Mouse (Mus musculus): Measurements from ENCODE around the gene Ripor1.
"Not testable (repeated sequence)": the region's sequence is repeated elsewhere in the genome, so short reads cannot be mapped to it uniquely, and the experiment has no call there.

The Ripor1 gene

GRCm38 (mm10) chr8:105604804-105605381, at the start of gene Ripor1:
TSS of gene Ripor1 (plus strand) at chr8:105605255.
- peak; percentile 76 for DNase-seq (ENCODE audit: low spot score)

GRCm38 (mm10) chr8:105562863-105563262, 42.2 kb upstream of the Ripor1 start:
- no peak for DNase-seq (ENCODE audit: low spot score)

GRCm38 (mm10) chr8:105563871-105564270, 41.2 kb upstream of the Ripor1 start:
- DNase-seq (ENCODE audit: low spot score): no peak

GRCm38 (mm10) chr8:105564573-105565229, 40.4 kb upstream of the Ripor1 start:
- not testable (repeated sequence) for DNase-seq (ENCODE audit: low spot score)

GRCm38 (mm10) chr8:105565401-105565881, 39.6 kb upstream of the Ripor1 start:
- no peak for DNase-seq (ENCODE audit: low spot score)

GRCm38 (mm10) chr8:105565952-105566702, 38.9 kb upstream of the Ripor1 start, which contains the start of gene Atp6v0d1:
TSS of gene Atp6v0d1 (minus strand) at chr8:105566047.
- DNase-seq (ENCODE audit: low spot score): peak; percentile 100

- DNase-seq (ENCODE audit: low spot score): peak; percentile 12
Observed at GRCm38 (mm10) chr8:105566703-105567595, 38.1 kb upstream of the Ripor1 start.

- no peak for DNase-seq (ENCODE audit: low spot score)
Observed at GRCm38 (mm10) chr8:105571810-105572209, 33.2 kb upstream of the Ripor1 start.

- DNase-seq (ENCODE audit: low spot score): peak; percentile 29
Observed at GRCm38 (mm10) chr8:105573427-105573826, 31.6 kb upstream of the Ripor1 start.

GRCm38 (mm10) chr8:105574741-105575140, 30.3 kb upstream of the Ripor1 start:
- DNase-seq (ENCODE audit: low spot score): no peak

GRCm38 (mm10) chr8:105575538-105575937, 29.5 kb upstream of the Ripor1 start:
- no peak for DNase-seq (ENCODE audit: low spot score)

- DNase-seq (ENCODE audit: low spot score): no peak
Observed at GRCm38 (mm10) chr8:105579719-105580118, 25.3 kb upstream of the Ripor1 start.

- no peak for DNase-seq (ENCODE audit: low spot score)
Observed at GRCm38 (mm10) chr8:105592431-105592830, 12.6 kb upstream of the Ripor1 start.

- peak; percentile 56 for DNase-seq (ENCODE audit: low spot score)
Observed at GRCm38 (mm10) chr8:105593859-105594258, 11.2 kb upstream of the Ripor1 start.

- no peak for DNase-seq (ENCODE audit: low spot score)
Observed at GRCm38 (mm10) chr8:105594451-105595242, 10.4 kb upstream of the Ripor1 start.

- peak; percentile 70 for DNase-seq (ENCODE audit: low spot score)
Observed at GRCm38 (mm10) chr8:105596362-105597034, 8.6 kb upstream of the Ripor1 start.

- no peak for DNase-seq (ENCODE audit: low spot score)
Observed at GRCm38 (mm10) chr8:105598777-105599176, 6.3 kb upstream of the Ripor1 start.

GRCm38 (mm10) chr8:105601301-105601700, 3.8 kb upstream of the Ripor1 start:
- DNase-seq (ENCODE audit: low spot score): no peak

GRCm38 (mm10) chr8:105602540-105602939, 2.5 kb upstream of the Ripor1 start:
- DNase-seq (ENCODE audit: low spot score): not testable (repeated sequence)

GRCm38 (mm10) chr8:105605491-105606188, 585 bp downstream of the Ripor1 start:
- DNase-seq (ENCODE audit: low spot score): peak; percentile 48

Measured in urinary bladder, postnatal 14 days (tissue).